ENCODE assay signal across 22 mouse cellular contexts in genomic region chr1:170959791-170960190, GRCm38 (mm10). TPM values are rescaled to one million over a fixed set of nuclear protein-coding genes. Genes with fewer than 3 reads are reported as not detected.
DNase-seq lines count a peak whose midpoint lies in the region; ATAC-seq and TF ChIP-seq lines count a peak whose summit lies in the region.
"Had no signal": no experiment of that assay in that cellular context is flagged by ENCODE, and none has a peak within 500 bp of the region (broad histone marks: within the 10 kb centered on the region; RNA-seq: fewer than 3 reads in every experiment).

No protein-coding gene starts in this region.

- no peak overlapping the region for H3K9ac ChIP-seq in heart, embryonic 12.5 days
- H3K9ac ChIP-seq in liver, postnatal 0 days (replicated peaks), result no peak overlapping the region
- H3K9ac ChIP-seq in liver, embryonic 12.5 days, result no peak overlapping the region
- no peak overlapping the region for H3K9ac ChIP-seq in MEL (ENCODE audit: control insufficient read depth, low read depth, low read length, poor library complexity, severe bottlenecking)
- H3K9ac ChIP-seq: embryonic facial prominence, embryonic 13.5 days; liver, embryonic 14.5 days had no signal

- 0 out of 2 replicates have a peak, but pooled peaks have one; percentile 12 for TF ChIP-seq EP300 in liver, postnatal 0 days (IDR thresholded peaks at IDR 0.05; ENCODE audit: low read depth)
- peak in 1 of 2 experiments; percentile 40; a peak in 1 of 4 replicates for TF ChIP-seq EP300 in MEL (IDR thresholded peaks at IDR 0.05; ENCODE audit: low read depth in 1 of 2, low read length in 2 of 2)

- DNase-seq in heart, adult 11 months, result no peak
- DNase-seq in liver, postnatal 0 days, result no peak
- DNase-seq in MEL (ENCODE audit: low read depth, low spot score), result peak; percentile 62
- no peak for DNase-seq in ovary, postnatal 10 days (ENCODE audit: low spot score)
- DNase-seq: adrenal gland, adult 8-10 months; cerebellum, adult 2 months; gastrocnemius, postnatal 10 days; heart, postnatal 4 days; kidney, adult 18-20 months; right cerebral cortex, adult 18-20 months had no signal

- 53% methylated on average over 2 of the region's 2 CpGs for WGBS in heart, embryonic 12.5 days
- 46% methylated on average over 2 of the region's 2 CpGs for WGBS in liver, postnatal 0 days (ENCODE audit: insufficient replicate concordance)
- 39% methylated on average over 2 of the region's 2 CpGs for WGBS in liver, embryonic 12.5 days (ENCODE audit: insufficient replicate concordance)

- no peak for TF ChIP-seq POLR2A in MEL (IDR thresholded peaks at IDR 0.05; ENCODE audit: control insufficient read depth in 1 of 2, insufficient read depth in 1 of 2, low read depth in 1 of 2, low read length in 2 of 2, poor library complexity in 1 of 2)

- H3K9me3 ChIP-seq in heart, embryonic 12.5 days (replicated peaks), result no peaks in the 10 kb centered on the region
- H3K9me3 ChIP-seq in liver, postnatal 0 days (ENCODE audit: low read length), result no peaks in the 10 kb centered on the region
- no peaks in the 10 kb centered on the region for H3K9me3 ChIP-seq in liver, embryonic 12.5 days (replicated peaks)
- no peaks in the 10 kb centered on the region for H3K9me3 ChIP-seq in MEL (replicated peaks; ENCODE audit: insufficient read depth, low read length)
- H3K9me3 ChIP-seq: embryonic facial prominence, embryonic 13.5 days; limb, embryonic 10.5 days had no signal

- no peak overlapping the region for H3K4me2 ChIP-seq in heart, embryonic 12.5 days
- H3K4me2 ChIP-seq in liver, postnatal 0 days (ENCODE audit: low read depth, low read length), result no peak overlapping the region
- H3K4me2 ChIP-seq in liver, embryonic 12.5 days, result no peak overlapping the region
- H3K4me2 ChIP-seq: embryonic facial prominence, embryonic 13.5 days had no signal

- no peaks in the 10 kb centered on the region for H3K27me3 ChIP-seq in heart, embryonic 12.5 days (replicated peaks)
- H3K27me3 ChIP-seq in liver, postnatal 0 days (ENCODE audit: insufficient read depth, low read length), result no peaks in the 10 kb centered on the region
- no peaks in the 10 kb centered on the region for H3K27me3 ChIP-seq in liver, embryonic 12.5 days (replicated peaks)
- H3K27me3 ChIP-seq in MEL (ENCODE audit: control insufficient read depth in 1 of 2, insufficient read depth in 2 of 2, low read length in 2 of 2), result no peaks in the 10 kb centered on the region

- ATAC-seq in heart, embryonic 12.5 days (ENCODE audit: insufficient number of reproducible peaks, low FRiP score), result no peak
- ATAC-seq in liver, postnatal 0 days, result peak; percentile 8; the same call in 1 of the 2 replicates
- ATAC-seq in liver, embryonic 12.5 days, result no peak
- ATAC-seq in megakaryocyte, adult 5-6 weeks (ENCODE audit: poor library complexity, severe bottlenecking), result peak; percentile 71
- no peak for ATAC-seq in activated CD4-positive, CD25-positive, alpha-beta regulatory T cell, adult 4 months
- ATAC-seq: midbrain, embryonic 16.5 days had no signal

- H3K36me3 ChIP-seq in heart, embryonic 12.5 days, result no peaks in the 10 kb centered on the region
- H3K36me3 ChIP-seq in liver, postnatal 0 days (replicated peaks; ENCODE audit: insufficient read depth, low read length), result no peaks in the 10 kb centered on the region
- H3K36me3 ChIP-seq in liver, embryonic 12.5 days, result no peaks in the 10 kb centered on the region
- H3K36me3 ChIP-seq in MEL (ENCODE audit: control insufficient read depth in 1 of 2, insufficient read depth in 2 of 2, low read length in 2 of 2), result peaks cover 0 to 46% of the 10 kb centered on the region in 2 experiments; a peak in 2 of 4 replicates
- H3K36me3 ChIP-seq: embryonic facial prominence, embryonic 13.5 days; limb, embryonic 10.5 days had no signal

- TF ChIP-seq CTCF in liver, postnatal 0 days (IDR thresholded peaks at IDR 0.05; ENCODE audit: low read depth), result no peak
- TF ChIP-seq CTCF in MEL (IDR thresholded peaks at IDR 0.05 in 2 of 3, conservative IDR thresholded peaks at IDR 0.05 in 1 of 3; ENCODE audit: control insufficient read depth in 1 of 3, insufficient read depth in 1 of 3, low read depth in 2 of 3, low read length in 3 of 3, poor library complexity in 1 of 3, severe bottlenecking in 1 of 3), result no peak

- no peak for TF ChIP-seq RAD21 in MEL (IDR thresholded peaks at IDR 0.05; ENCODE audit: low read depth, low read length)

- peak overlapping the region; percentile 9; the same call in 1 of the 2 replicates for H3K27ac ChIP-seq in heart, embryonic 12.5 days (ENCODE audit: poor library complexity, severe bottlenecking)
- no peak overlapping the region for H3K27ac ChIP-seq in liver, postnatal 0 days (ENCODE audit: low read depth)
- no peak overlapping the region for H3K27ac ChIP-seq in liver, embryonic 12.5 days
- peak overlapping the region; percentile 51; the same call in 1 of the 2 replicates for H3K27ac ChIP-seq in MEL (ENCODE audit: control insufficient read depth, low read depth, low read length)
- H3K27ac ChIP-seq: embryonic facial prominence, embryonic 13.5 days; layer of hippocampus, adult 2 months; left cerebral cortex, adult 2 months; limb, embryonic 10.5 days; liver, embryonic 14.5 days had no signal

- no peaks in the 10 kb centered on the region for H3K79me2 ChIP-seq in MEL (ENCODE audit: control insufficient read depth, insufficient read depth, low read length, poor library complexity)

- H3K4me3 ChIP-seq in heart, embryonic 12.5 days, result no peak overlapping the region
- no peak overlapping the region for H3K4me3 ChIP-seq in liver, postnatal 0 days (ENCODE audit: low read depth, low read length)
- no peak overlapping the region for H3K4me3 ChIP-seq in liver, embryonic 12.5 days
- no peak overlapping the region for H3K4me3 ChIP-seq in MEL (ENCODE audit: control insufficient read depth in 1 of 2, insufficient read depth in 1 of 2, low read depth in 2 of 2, low read length in 2 of 2)
- H3K4me3 ChIP-seq: embryonic facial prominence, embryonic 13.5 days; layer of hippocampus, adult 2 months; left cerebral cortex, adult 2 months; limb, embryonic 10.5 days had no signal

- H3K4me1 ChIP-seq in heart, embryonic 12.5 days (replicated peaks), result peaks cover 28% of the 10 kb centered on the region
- peaks cover 10% of the 10 kb centered on the region for H3K4me1 ChIP-seq in liver, postnatal 0 days (ENCODE audit: insufficient read depth)
- peaks cover 12% of the 10 kb centered on the region for H3K4me1 ChIP-seq in liver, embryonic 12.5 days
- peaks cover 32 to 35% of the 10 kb centered on the region in 2 experiments for H3K4me1 ChIP-seq in MEL (ENCODE audit: control insufficient read depth in 1 of 2, insufficient read depth in 2 of 2, low read length in 2 of 2)
- H3K4me1 ChIP-seq: limb, embryonic 10.5 days had no signal

TF ChIP-seq in MEL, 35 proteins besides CTCF, POLR2A, EP300 and RAD21 (continues in another document):
- TF ChIP-seq POLR2AphosphoS2 (IDR thresholded peaks at IDR 0.05; ENCODE audit: low read length) (no peak), ZC3H11A (IDR thresholded peaks at IDR 0.05; ENCODE audit: low read depth, low read length) (no peak)

RNA-seq across cellular contexts. Expression of gene Fcgr2b, which starts 16.6 kb away (rescaled TPM):
- polyA plus RNA-seq in heart, embryonic 12.5 days (2016; fragmentation: Nextera tagmentation; extraction: Ambion mirVana), result 0.19 TPM in 1 of 2 replicates, not detected in the other
- 18.0 and 18.7 TPM in 2 replicates for polyA plus RNA-seq in liver, postnatal 0 days (2015; fragmentation: Nextera tagmentation; extraction: Ambion mirVana)
- 1.7 and 1.9 TPM in 2 replicates for polyA plus RNA-seq in liver, embryonic 12.5 days (2016; fragmentation: Nextera tagmentation; extraction: Ambion mirVana)
- total RNA-seq in MEL (2012; rRNA removed), result 4.7 and 6.4 TPM in 2 replicates
- 1 to 10 TPM in 1 of 2 experiments, not detected in 1; 8.2 TPM for polyA plus RNA-seq in MEL (2012; ENCODE audit: insufficient read depth in 1 of 2, insufficient read length in 2 of 2, low read depth in 1 of 2, low replicate concordance in 2 of 2, missing spikeins in 1 of 2)
- 226 and 271 TPM in 2 replicates for total RNA-seq in megakaryocyte, adult 5-6 weeks (2015)
- total RNA-seq in megakaryocyte, adult 5-6 weeks (2017), result 174 and 196 TPM in 2 replicates
- under 1 TPM; 0.20 to 0.94 TPM for polyA plus RNA-seq in activated CD4-positive, CD25-positive, alpha-beta regulatory T cell, adult 4 months (2017; shearing (Covaris generic))

RNA-seq across cellular contexts. Expression of gene Fcrla, which starts 32.4 kb away (rescaled TPM):
- polyA plus RNA-seq in heart, embryonic 12.5 days (2016; fragmentation: Nextera tagmentation; extraction: Ambion mirVana), result 0.26 TPM in 1 of 2 replicates, not detected in the other
- polyA plus RNA-seq in liver, postnatal 0 days (2015; fragmentation: Nextera tagmentation; extraction: Ambion mirVana), result 9.0 and 10.4 TPM in 2 replicates
- 0.21 and 0.23 TPM in 2 replicates for polyA plus RNA-seq in liver, embryonic 12.5 days (2016; fragmentation: Nextera tagmentation; extraction: Ambion mirVana)
- 0.12 and 0.39 TPM in 2 replicates for total RNA-seq in MEL (2012; rRNA removed)
- polyA plus RNA-seq in MEL (2012; ENCODE audit: insufficient read depth in 1 of 2, insufficient read length in 2 of 2, low read depth in 1 of 2, low replicate concordance in 2 of 2, missing spikeins in 1 of 2), result under 1 TPM in 1 of 2 experiments, not detected in 1; 0.18 TPM
- total RNA-seq in megakaryocyte, adult 5-6 weeks (2015), result 1.3 and 3.2 TPM in 2 replicates
- total RNA-seq in megakaryocyte, adult 5-6 weeks (2017), result 0.40 and 2.7 TPM in 2 replicates
- polyA plus RNA-seq in activated CD4-positive, CD25-positive, alpha-beta regulatory T cell, adult 4 months (2017; shearing (Covaris generic)), result 1 to 10 TPM in 1 of 2 experiments, not detected in 1; 4.9 TPM
- total RNA-seq: layer of hippocampus, adult 2 months; left cerebral cortex, adult 2 months had no signal
- polyA plus RNA-seq: C2C12; embryonic facial prominence, embryonic 13.5 days; limb, embryonic 10.5 days; midbrain, embryonic 16.5 days had no signal

RNA-seq across cellular contexts. Expression of gene Fcrlb, which starts 47.0 kb away (rescaled TPM):
- not detected in 2 replicates for polyA plus RNA-seq in heart, embryonic 12.5 days (2016; fragmentation: Nextera tagmentation; extraction: Ambion mirVana)
- polyA plus RNA-seq in liver, postnatal 0 days (2015; fragmentation: Nextera tagmentation; extraction: Ambion mirVana), result 0.36 and 0.41 TPM in 2 replicates
- polyA plus RNA-seq in liver, embryonic 12.5 days (2016; fragmentation: Nextera tagmentation; extraction: Ambion mirVana), result 0.10 and 0.13 TPM in 2 replicates
- total RNA-seq in MEL (2012; rRNA removed), result not detected in 2 replicates
- not detected for polyA plus RNA-seq in MEL (2012; ENCODE audit: insufficient read depth in 1 of 2, insufficient read length in 2 of 2, low read depth in 1 of 2, low replicate concordance in 2 of 2, missing spikeins in 1 of 2)
- total RNA-seq in megakaryocyte, adult 5-6 weeks (2015), result not detected in 2 replicates
- total RNA-seq in megakaryocyte, adult 5-6 weeks (2017), result not detected in 2 replicates
- not detected for polyA plus RNA-seq in activated CD4-positive, CD25-positive, alpha-beta regulatory T cell, adult 4 months (2017; shearing (Covaris generic))
- total RNA-seq: adrenal gland, adult 8-10 months; gastrocnemius, postnatal 10 days; heart, postnatal 4 days had no signal
- polyA plus RNA-seq: C2C12; embryonic facial prominence, embryonic 13.5 days; limb, embryonic 10.5 days; stomach, embryonic 16.5 days had no signal

RNA-seq across cellular contexts. Expression of gene Fcgr4, which starts 58.9 kb away (rescaled TPM):
- 0.14 and 0.24 TPM in 2 replicates for polyA plus RNA-seq in heart, embryonic 12.5 days (2016; fragmentation: Nextera tagmentation; extraction: Ambion mirVana)
- 9.4 and 9.7 TPM in 2 replicates for polyA plus RNA-seq in liver, postnatal 0 days (2015; fragmentation: Nextera tagmentation; extraction: Ambion mirVana)
- 1.3 and 2.0 TPM in 2 replicates for polyA plus RNA-seq in liver, embryonic 12.5 days (2016; fragmentation: Nextera tagmentation; extraction: Ambion mirVana)
- total RNA-seq in MEL (2012; rRNA removed), result not detected in 2 replicates
- polyA plus RNA-seq in MEL (2012; ENCODE audit: insufficient read depth in 1 of 2, insufficient read length in 2 of 2, low read depth in 1 of 2, low replicate concordance in 2 of 2, missing spikeins in 1 of 2), result not detected
- total RNA-seq in megakaryocyte, adult 5-6 weeks (2015), result 34.6 and 34.8 TPM in 2 replicates
- 30.0 and 47.4 TPM in 2 replicates for total RNA-seq in megakaryocyte, adult 5-6 weeks (2017)
- polyA plus RNA-seq in activated CD4-positive, CD25-positive, alpha-beta regulatory T cell, adult 4 months (2017; shearing (Covaris generic)), result under 1 TPM in 1 of 2 experiments, not detected in 1; 0.40 TPM
- total RNA-seq: layer of hippocampus, adult 2 months had no signal
- polyA plus RNA-seq: limb, embryonic 10.5 days had no signal

Comparison
In these comparisons a context has a peak if more than half of its experiments do, and no peak if none do; other contexts are left out.
1. ATAC-seq: peak in liver, postnatal 0 days (single experiment) and megakaryocyte, adult 5-6 weeks (single experiment); none in heart, embryonic 12.5 days (single experiment), liver, embryonic 12.5 days (single experiment) and activated CD4-positive, CD25-positive, alpha-beta regulatory T cell, adult 4 months (single experiment).
2. H3K27ac ChIP-seq: peak in heart, embryonic 12.5 days (single experiment) and MEL (single experiment); none in liver, postnatal 0 days (single experiment) and liver, embryonic 12.5 days (single experiment).